Mouse (Mus musculus): Measurements from ENCODE around the gene Gbp8. TPM values are rescaled to one million over a fixed set of nuclear protein-coding genes. Genes with fewer than 3 reads are reported as not detected.

Gene Gbp8
- polyA plus RNA-seq, 1 experiment, result 0.25 TPM

- Histone ChIP-seq H3K4me1 (ENCODE audit: control insufficient read depth, insufficient read depth, low read length) (no peaks in the 10 kb centered on the region), H3K36me3 (ENCODE audit: control insufficient read depth, insufficient read depth, low read length, poor library complexity, severe bottlenecking) (no peaks in the 10 kb centered on the region)
- no peak for TF ChIP-seq EP300 (IDR thresholded peaks at IDR 0.05; ENCODE audit: insufficient read depth, low read depth, low read length)
- no peak for TF ChIP-seq CTCF (IDR thresholded peaks at IDR 0.05; ENCODE audit: low read depth, low read length)
- TF ChIP-seq POLR2A (IDR thresholded peaks at IDR 0.05; ENCODE audit: insufficient read depth, low read length), result no peak
Measured at GRCm38 (mm10) chr5:105032362-105032761, 107.0 kb downstream of the Gbp8 start.

GRCm38 (mm10) chr5:105012551-105012950, 126.8 kb downstream of the Gbp8 start:
- TF ChIP-seq EP300 (IDR thresholded peaks at IDR 0.05; ENCODE audit: insufficient read depth, low read depth, low read length) (no peak), POLR2A (IDR thresholded peaks at IDR 0.05; ENCODE audit: insufficient read depth, low read length) (no peak), CTCF (IDR thresholded peaks at IDR 0.05; ENCODE audit: low read depth, low read length) (no peak)
- H3K27ac ChIP-seq (ENCODE audit: insufficient read depth, low read length), result no peak overlapping the region
- no peaks in the 10 kb centered on the region for H3K4me1 ChIP-seq (ENCODE audit: control insufficient read depth, insufficient read depth, low read length)
- no peak overlapping the region for H3K9ac ChIP-seq (ENCODE audit: low read depth, poor library complexity, severe bottlenecking)
- H3K27me3 ChIP-seq (ENCODE audit: control insufficient read depth, insufficient read depth, low read length, poor library complexity, severe bottlenecking), result no peaks in the 10 kb centered on the region
- H3K4me3 ChIP-seq (ENCODE audit: low read depth, low read length), result no peak overlapping the region
- no peaks in the 10 kb centered on the region for H3K36me3 ChIP-seq (ENCODE audit: control insufficient read depth, insufficient read depth, low read length, poor library complexity, severe bottlenecking)
- peaks cover 5% of the 10 kb centered on the region; the same call in 1 of the 2 replicates for H3K9me3 ChIP-seq (replicated peaks; ENCODE audit: control insufficient read depth, insufficient read depth, low read length, poor library complexity, severe bottlenecking)

More at GRCm38 (mm10) chr5:105032362-105032761, 107.0 kb downstream of the Gbp8 start:
- no peak overlapping the region for H3K27ac ChIP-seq (ENCODE audit: insufficient read depth, low read length)
- no peak overlapping the region for H3K9ac ChIP-seq (ENCODE audit: low read depth, poor library complexity, severe bottlenecking)
- H3K4me3 ChIP-seq (ENCODE audit: low read depth, low read length), result no peak overlapping the region
- no peaks in the 10 kb centered on the region for H3K9me3 ChIP-seq (replicated peaks; ENCODE audit: control insufficient read depth, insufficient read depth, low read length, poor library complexity, severe bottlenecking)
- H3K27me3 ChIP-seq (ENCODE audit: control insufficient read depth, insufficient read depth, low read length, poor library complexity, severe bottlenecking), result no peaks in the 10 kb centered on the region

- Histone ChIP-seq H3K27me3 (ENCODE audit: control insufficient read depth, insufficient read depth, low read length, poor library complexity, severe bottlenecking) (no peaks in the 10 kb centered on the region), H3K27ac (ENCODE audit: insufficient read depth, low read length) (no peak overlapping the region), H3K9me3 (replicated peaks; ENCODE audit: control insufficient read depth, insufficient read depth, low read length, poor library complexity, severe bottlenecking) (peaks cover 5% of the 10 kb centered on the region; the same call in 1 of the 2 replicates), H3K36me3 (ENCODE audit: control insufficient read depth, insufficient read depth, low read length, poor library complexity, severe bottlenecking) (no peaks in the 10 kb centered on the region), H3K4me3 (ENCODE audit: low read depth, low read length) (no peak overlapping the region), H3K4me1 (ENCODE audit: control insufficient read depth, insufficient read depth, low read length) (no peaks in the 10 kb centered on the region), H3K9ac (ENCODE audit: low read depth, poor library complexity, severe bottlenecking) (no peak overlapping the region)
- TF ChIP-seq POLR2A (IDR thresholded peaks at IDR 0.05; ENCODE audit: insufficient read depth, low read length) (no peak), EP300 (IDR thresholded peaks at IDR 0.05; ENCODE audit: insufficient read depth, low read depth, low read length) (no peak), CTCF (IDR thresholded peaks at IDR 0.05; ENCODE audit: low read depth, low read length) (no peak)
Measured at GRCm38 (mm10) chr5:105011570-105011969, 127.8 kb downstream of the Gbp8 start.

GRCm38 (mm10) chr5:105010376-105010775, 129.0 kb downstream of the Gbp8 start:
- Histone ChIP-seq H3K4me1 (ENCODE audit: control insufficient read depth, insufficient read depth, low read length) (no peaks in the 10 kb centered on the region), H3K36me3 (ENCODE audit: control insufficient read depth, insufficient read depth, low read length, poor library complexity, severe bottlenecking) (no peaks in the 10 kb centered on the region), H3K27me3 (ENCODE audit: control insufficient read depth, insufficient read depth, low read length, poor library complexity, severe bottlenecking) (no peaks in the 10 kb centered on the region), H3K4me3 (ENCODE audit: low read depth, low read length) (no peak overlapping the region), H3K27ac (ENCODE audit: insufficient read depth, low read length) (no peak overlapping the region), H3K9ac (ENCODE audit: low read depth, poor library complexity, severe bottlenecking) (no peak overlapping the region), H3K9me3 (replicated peaks; ENCODE audit: control insufficient read depth, insufficient read depth, low read length, poor library complexity, severe bottlenecking) (peaks cover 3% of the 10 kb centered on the region; the same call in 1 of the 2 replicates)
- no peak for TF ChIP-seq EP300 (IDR thresholded peaks at IDR 0.05; ENCODE audit: insufficient read depth, low read depth, low read length)
- no peak for TF ChIP-seq CTCF (IDR thresholded peaks at IDR 0.05; ENCODE audit: low read depth, low read length)

- no peaks in the 10 kb centered on the region for H3K4me1 ChIP-seq (ENCODE audit: control insufficient read depth, insufficient read depth, low read length)
- H3K27me3 ChIP-seq (ENCODE audit: control insufficient read depth, insufficient read depth, low read length, poor library complexity, severe bottlenecking), result no peaks in the 10 kb centered on the region
- no peak overlapping the region for H3K9ac ChIP-seq (ENCODE audit: low read depth, poor library complexity, severe bottlenecking)
- H3K4me3 ChIP-seq (ENCODE audit: low read depth, low read length), result no peak overlapping the region
- no peaks in the 10 kb centered on the region for H3K36me3 ChIP-seq (ENCODE audit: control insufficient read depth, insufficient read depth, low read length, poor library complexity, severe bottlenecking)
- TF ChIP-seq EP300 (IDR thresholded peaks at IDR 0.05; ENCODE audit: insufficient read depth, low read depth, low read length) (no peak), POLR2A (IDR thresholded peaks at IDR 0.05; ENCODE audit: insufficient read depth, low read length) (no peak), CTCF (IDR thresholded peaks at IDR 0.05; ENCODE audit: low read depth, low read length) (no peak)
- H3K9me3 ChIP-seq (replicated peaks; ENCODE audit: control insufficient read depth, insufficient read depth, low read length, poor library complexity, severe bottlenecking), result peaks cover 4% of the 10 kb centered on the region
- H3K27ac ChIP-seq (ENCODE audit: insufficient read depth, low read length), result no peak overlapping the region
Measured at GRCm38 (mm10) chr5:104989411-104989810, 149.9 kb downstream of the Gbp8 start.

GRCm38 (mm10) chr5:104988000-104988399, 151.3 kb downstream of the Gbp8 start:
- H3K4me1 ChIP-seq (ENCODE audit: control insufficient read depth, insufficient read depth, low read length), result peaks cover 2% of the 10 kb centered on the region
- H3K27me3 ChIP-seq (ENCODE audit: control insufficient read depth, insufficient read depth, low read length, poor library complexity, severe bottlenecking), result no peaks in the 10 kb centered on the region
- H3K36me3 ChIP-seq (ENCODE audit: control insufficient read depth, insufficient read depth, low read length, poor library complexity, severe bottlenecking), result no peaks in the 10 kb centered on the region
- TF ChIP-seq EP300 (IDR thresholded peaks at IDR 0.05; ENCODE audit: insufficient read depth, low read depth, low read length) (no peak), CTCF (IDR thresholded peaks at IDR 0.05; ENCODE audit: low read depth, low read length) (no peak), POLR2A (IDR thresholded peaks at IDR 0.05; ENCODE audit: insufficient read depth, low read length) (no peak)
- H3K4me3 ChIP-seq (ENCODE audit: low read depth, low read length), result no peak overlapping the region
- no peak overlapping the region for H3K9ac ChIP-seq (ENCODE audit: low read depth, poor library complexity, severe bottlenecking)
- no peak overlapping the region for H3K27ac ChIP-seq (ENCODE audit: insufficient read depth, low read length)
- peaks cover 4% of the 10 kb centered on the region for H3K9me3 ChIP-seq (replicated peaks; ENCODE audit: control insufficient read depth, insufficient read depth, low read length, poor library complexity, severe bottlenecking)

Measured in ES-Bruce4 (cell line).